Mouse (Mus musculus): ENCODE measurements around the gene Pdik1l. TPM values are rescaled to one million over a fixed set of nuclear protein-coding genes. Genes with fewer than 3 reads are reported as not detected.
"Not testable (repeated sequence)": the region's sequence is repeated elsewhere in the genome, so short reads cannot be mapped to it uniquely, and the experiment has no call there.

Gene Pdik1l
- total RNA-seq, 2 experiments from 2014 or later, result 16.4 to 17.8 TPM

DNA sequence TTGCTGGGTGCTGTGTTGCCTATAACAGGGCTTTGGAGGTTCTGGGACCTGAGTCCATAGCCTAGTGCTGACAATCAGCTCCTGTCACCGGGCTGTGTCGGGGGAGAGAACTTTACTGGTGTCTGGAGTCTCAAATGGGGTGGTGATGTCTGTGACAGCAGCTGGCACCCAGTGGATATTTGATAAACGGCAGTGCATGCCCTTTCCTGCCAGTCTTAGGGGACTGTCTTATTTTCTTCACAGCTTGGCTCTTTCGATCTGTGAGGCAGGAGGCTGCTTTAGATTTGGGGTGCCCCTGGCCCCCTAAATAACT lies 11.8 kb upstream of the Pdik1l start:
- no peak for DNase-seq (ENCODE audit: low spot score in 2 of 2)

DNA sequence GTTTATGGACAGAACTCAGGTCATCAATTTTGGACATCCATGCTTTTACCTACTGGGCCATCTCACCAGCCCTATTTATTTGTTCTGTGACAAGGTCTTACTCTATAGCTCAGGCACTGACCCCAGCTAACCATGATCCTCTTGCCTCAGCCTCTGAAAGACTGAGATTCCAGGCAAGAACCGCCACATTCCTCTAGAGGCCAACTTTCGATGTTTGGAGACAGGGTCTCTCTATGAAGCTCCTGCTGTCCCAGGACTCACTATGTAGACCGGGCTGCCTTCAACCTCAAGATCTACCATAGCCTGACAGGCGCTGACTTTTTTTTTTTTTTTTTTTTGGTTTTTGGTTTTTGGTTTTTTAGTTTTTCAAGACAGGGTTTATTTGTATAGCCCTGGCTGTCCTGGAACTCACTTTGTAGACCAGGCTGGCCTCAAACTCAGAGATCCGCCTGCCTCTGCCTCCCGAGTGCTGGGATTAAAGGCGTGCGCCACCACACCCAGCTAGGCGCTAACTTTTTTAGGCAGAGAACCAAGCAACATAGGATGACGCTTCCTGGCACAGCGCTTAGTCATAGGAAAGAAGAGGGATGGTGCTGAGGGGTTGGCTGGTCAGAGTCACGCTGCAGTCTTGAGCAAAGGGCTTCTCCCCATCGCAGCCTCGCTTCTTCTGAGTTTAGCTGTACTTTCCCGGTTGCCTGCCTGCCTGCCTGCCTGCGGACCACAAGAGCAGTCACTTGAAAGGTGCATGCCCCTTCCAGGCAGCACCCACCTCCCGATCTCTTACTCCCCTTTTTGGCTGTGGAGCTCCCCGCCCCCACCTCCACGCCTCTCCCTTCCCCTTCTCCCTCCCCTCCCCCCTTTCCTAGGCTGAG lies 11.2 kb upstream of the Pdik1l start:
- DNase-seq (ENCODE audit: low spot score in 2 of 2), result no peak

DNA sequence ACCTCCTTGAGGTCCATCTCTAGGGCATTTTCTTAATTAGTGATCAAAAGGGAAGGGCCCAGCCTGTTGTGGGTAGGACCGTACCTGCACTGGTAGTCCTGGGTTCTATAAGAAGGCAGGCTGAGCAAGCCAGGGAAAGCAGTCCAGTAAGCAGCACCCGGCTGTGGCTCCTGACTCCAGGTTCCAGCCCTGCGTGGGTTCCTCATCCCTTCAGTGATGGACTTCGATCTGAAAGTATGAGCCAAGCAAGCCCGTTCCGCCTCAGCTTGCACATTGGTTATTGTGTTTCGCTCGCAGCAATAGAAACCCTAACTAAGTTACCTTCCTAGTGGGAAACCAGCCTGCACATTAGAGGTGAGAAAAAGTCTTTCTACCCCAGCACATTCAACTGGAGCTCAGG lies 9.7 kb upstream of the Pdik1l start:
- DNase-seq (ENCODE audit: low spot score in 2 of 2), result no peak

DNA sequence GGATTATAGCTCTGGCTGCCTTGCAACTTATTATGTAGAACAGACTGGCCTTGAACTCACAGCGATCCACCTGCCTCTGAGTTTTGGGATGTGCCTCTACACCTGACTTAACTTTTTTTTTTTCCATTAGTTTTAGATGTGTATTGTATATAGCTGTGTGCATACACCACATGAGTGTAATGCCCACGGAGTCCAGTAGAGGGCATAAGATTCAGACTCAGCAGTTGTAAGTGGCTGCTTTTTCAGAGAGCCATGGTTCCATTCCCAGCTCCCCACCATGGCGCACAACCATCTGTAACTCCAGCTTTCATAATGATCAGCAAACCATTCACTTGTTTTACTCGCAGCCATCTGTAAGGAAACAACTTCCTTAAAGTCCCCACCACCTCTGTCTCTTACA lies 8.8 kb upstream of the Pdik1l start:
- no peak for DNase-seq (ENCODE audit: low spot score in 2 of 2)

DNA sequence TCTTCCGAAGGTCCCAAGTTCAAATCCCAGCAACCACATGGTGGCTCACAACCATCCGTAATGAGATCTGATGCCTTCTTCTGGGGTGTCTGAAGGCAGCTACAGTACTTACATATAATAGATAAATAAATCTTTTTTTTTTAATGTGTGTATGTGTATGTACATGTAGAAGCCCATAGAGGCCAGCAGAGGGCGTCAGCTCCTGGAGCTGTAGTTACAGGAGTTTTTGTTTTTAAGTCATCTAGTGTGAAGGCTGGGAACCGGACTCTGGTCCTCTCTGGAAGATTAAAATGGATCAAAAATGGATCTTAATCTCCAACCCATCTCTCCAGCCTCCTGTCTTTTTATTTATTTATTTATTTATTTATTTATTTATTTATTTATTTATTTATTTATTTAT lies 8.4 kb upstream of the Pdik1l start:
- not testable (repeated sequence) for DNase-seq (ENCODE audit: low spot score in 2 of 2)

DNA sequence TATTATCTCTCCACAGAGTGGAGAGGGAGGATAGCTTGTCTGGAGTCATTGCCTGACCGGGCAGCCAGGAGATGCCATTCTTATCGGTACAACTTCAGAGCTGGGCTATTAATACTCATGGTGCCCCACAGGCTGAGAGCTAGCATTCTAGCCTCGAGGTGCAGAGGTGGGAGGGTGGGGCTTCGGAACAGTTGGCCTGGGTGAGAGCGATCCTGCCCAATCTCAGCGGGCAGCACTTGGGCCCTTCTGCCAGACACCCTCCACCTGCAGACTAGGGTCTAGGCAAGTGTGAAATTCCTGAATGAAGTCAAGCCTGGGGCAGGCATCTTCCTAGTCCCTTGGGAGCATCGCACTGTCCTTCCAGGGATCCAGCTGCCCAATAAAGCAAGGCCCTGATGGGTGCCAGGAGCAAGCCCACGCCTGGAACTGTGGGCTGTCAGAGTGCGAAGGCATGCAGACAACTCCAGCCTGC lies 6.0 kb upstream of the Pdik1l start:
- DNase-seq (ENCODE audit: low spot score in 2 of 2), result no peak

DNA sequence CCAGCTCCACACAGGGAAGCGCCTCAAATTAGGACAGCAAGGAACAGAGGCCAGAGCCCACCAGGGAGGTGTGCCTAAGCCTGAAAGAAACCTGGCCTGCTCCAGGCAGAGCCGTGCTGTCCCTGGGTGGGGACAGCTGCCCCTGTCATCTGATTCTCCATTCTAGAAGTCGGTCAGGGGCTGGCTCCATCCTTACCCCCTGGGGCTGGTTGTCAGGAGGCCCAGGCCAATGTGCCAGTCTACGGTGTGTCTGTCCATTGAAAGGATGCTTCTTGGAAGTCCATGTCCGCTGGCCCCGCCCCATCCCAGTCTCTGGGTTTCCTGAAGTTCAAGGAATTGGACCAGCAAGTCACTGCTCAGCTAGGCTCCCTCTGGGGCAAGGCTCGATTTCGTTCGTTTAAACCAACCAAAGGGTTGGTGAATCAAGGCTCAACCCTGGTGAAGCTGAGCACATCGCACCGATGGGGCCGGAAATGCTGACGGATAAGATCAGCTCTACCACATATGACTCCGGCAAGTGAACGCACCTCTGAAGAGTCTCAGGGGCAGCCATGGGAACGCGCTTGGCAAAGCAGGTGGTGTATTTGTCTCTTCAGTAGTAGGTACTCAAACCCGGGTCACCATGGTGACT lies 5.5 kb upstream of the Pdik1l start:
- DNase-seq (ENCODE audit: low spot score in 2 of 2), result no peak

DNA sequence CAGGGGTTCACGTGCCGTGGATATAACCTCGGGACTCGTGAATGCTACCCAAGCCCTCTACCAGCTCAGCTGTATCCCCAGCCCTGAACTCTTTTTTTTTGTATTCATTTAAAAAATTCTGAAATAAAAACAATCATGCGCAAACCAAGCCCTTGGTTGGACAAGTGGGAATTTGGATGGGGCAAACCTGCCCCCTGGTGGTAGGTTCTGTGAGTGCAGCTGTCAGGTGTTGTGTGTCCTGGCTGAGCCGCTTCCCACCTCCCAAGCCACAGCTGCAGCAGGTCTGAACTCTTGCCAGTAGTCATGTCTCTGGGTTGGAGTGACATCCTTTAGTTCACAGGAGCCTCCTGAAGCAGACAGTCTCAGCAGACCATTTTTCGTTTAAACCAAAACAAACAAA lies 4.4 kb upstream of the Pdik1l start:
- DNase-seq (ENCODE audit: low spot score in 2 of 2), result peak; percentile 29 to 70

DNA sequence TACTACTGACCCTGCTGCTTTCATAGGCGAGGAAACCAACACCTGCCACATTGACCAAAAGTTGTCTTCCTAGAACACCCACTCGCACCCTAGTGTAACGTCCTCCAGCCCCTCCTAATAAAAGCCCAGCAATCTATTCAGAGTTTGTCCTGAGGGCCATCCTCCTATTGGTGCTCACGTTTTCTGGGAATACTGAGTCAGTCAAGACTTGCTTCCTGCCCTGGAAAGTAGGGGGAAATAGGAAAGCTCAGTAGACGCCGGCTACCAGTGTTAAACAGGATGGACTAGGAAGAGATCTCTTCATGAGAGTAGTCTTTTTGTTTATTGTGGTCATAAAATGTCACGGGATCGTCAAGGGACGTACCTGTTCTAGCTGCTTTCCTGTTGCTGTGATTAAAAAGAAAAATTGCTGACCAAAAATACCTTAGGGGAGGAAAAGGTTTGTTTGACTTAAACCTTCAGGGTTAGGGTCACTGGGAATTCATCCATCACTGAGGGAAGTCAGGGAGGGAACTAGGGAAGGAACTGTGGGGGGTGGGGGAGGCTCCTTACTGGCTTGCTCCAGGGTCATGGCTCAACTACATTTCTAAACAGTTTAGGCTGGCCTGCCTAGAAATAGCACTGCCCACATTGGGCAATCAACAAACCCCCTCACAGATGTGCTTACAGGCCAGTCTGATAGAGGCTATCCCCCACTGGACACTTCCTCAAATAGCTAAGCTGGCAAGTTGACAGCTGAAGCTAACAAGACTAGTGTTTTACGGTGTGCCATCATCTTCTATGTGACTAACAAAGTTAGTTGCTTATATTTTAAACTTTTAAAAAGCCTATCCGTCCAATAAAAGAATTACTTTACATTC lies 932 bp upstream of the Pdik1l start:
- no peak for DNase-seq (ENCODE audit: low spot score in 2 of 2)

DNA sequence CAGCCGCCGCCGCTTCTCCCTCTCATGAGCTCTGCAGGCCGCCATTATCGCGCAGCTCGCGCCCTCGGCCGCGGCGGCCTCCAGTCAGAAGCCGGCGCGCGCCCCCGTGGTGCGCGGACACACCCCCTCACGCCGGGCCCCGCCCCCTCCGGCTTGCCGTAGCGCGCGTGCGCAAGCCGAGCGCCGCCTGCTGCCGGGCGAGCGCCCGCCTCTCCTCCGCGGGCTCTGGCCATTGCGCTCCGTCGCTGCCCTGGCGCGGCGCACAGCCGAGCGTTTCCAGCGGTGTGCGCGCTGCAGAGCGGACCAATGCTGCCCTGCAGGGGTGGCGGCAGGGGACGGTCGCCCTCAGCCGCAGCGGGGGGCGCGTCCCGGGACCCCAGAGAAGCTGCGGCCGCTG lies 529 bp downstream of the Pdik1l start:
- peak; percentile 93 to 96 for DNase-seq (ENCODE audit: low spot score in 2 of 2)

DNA sequence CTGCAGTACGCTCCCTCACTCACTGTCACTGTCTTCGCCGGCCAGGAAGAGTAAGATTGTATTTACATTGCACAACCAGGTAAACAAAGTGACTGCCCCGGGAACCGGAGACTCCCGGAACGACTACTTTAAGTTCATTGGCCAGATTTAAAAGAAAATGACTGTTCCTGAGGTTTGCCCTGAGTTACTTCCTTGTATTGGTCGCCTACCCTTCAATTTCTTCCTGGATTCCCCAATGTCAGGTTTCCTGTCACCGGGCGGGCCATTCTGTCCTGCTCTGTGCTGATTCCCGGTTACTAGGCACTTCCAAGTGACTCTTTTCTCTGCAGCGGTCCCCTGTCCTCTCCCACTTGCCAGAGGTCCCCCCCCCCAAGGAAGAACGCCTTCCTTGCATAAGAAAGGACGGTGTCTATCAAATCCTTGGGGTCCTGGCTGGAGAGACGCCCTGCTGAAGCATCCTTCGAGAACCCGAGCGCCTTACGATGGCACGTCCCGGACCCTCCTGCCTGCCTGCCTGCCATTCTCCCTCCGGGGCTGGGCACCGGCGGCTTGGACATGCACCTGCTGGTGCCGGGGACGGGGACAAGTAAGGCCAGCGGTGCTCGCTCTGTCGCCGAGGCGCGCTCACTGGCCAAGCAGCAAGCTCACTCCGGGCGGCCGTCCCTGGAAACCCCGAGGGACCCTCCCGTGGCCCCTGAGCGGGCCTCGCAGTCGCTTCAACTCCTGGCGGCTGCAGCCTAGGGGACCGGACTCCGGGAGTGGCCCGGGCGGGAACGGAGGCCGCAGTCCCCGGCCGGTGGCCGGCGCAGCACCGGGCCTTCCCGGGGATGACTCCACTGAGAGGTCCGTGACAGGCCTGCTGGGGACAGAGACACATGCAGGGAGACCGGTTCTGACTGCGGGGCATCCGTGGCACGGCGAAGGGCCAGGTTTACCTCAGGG lies 1.2 kb downstream of the Pdik1l start:
- no peak for DNase-seq (ENCODE audit: low spot score in 2 of 2)

DNA sequence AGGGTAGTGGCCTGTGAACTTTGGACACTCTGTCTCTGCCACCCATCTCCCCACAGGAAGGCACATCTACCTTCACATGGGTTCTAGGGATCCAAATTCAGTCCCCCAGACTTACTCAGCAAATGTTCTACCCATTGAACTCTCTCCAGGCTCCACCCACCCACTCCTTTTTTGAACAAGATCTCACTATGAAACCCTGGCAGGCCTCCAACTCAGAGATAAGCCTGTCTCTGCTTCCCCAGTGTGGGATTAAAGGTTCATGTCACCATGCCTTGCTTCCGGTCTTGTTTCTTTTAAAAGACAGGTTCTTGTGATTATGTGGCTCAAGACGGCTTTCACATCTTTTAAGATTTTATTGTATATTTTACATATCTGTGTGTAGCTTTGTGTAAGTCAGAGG lies 2.8 kb downstream of the Pdik1l start:
- DNase-seq (ENCODE audit: low spot score in 2 of 2), result no peak

DNA sequence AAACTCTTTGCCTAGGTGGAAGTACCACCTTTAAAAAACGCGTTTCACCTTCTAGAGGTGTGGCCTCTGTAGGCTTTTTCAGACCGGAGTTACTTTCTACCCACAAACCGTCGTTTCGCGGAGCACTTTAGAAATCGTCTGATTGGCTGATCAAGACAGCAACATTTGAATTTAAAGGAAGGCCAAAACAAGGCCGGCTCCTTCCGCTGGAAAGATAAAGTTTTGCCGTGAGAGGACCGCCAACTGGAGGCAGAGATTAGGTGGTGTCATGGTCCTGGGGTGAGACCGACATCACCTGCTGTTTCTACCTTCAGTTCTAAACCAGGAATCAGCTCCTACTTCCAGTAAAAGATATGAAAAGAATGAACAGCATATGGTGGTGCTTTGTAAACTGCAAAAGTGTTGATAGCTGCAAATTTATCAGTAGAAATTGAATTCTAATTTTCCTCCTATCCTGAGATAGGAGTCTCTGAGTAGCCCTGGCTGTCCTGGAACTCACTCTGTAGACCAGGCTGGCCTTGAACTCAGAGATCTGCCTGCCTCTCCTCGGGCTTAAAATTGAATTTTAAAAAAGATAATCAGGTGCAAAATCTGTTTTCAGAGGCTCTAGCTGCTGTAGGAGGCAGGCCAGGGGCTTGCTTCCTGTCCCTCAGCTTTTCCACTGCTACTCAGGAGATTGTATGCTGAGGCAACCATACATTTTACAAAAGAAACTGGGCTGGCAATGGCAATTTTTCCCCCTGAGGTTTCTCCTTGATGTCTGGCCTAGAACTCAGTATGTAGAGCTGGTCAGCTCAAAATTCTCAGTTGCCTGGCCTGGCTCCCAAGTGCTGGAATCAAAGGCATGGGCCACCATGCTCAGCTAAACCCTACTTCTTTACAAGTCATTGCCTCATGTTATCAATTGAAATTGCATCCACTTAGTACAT lies 14.0 kb downstream of the Pdik1l start:
- no peak for DNase-seq (ENCODE audit: low spot score in 2 of 2)

DNA sequence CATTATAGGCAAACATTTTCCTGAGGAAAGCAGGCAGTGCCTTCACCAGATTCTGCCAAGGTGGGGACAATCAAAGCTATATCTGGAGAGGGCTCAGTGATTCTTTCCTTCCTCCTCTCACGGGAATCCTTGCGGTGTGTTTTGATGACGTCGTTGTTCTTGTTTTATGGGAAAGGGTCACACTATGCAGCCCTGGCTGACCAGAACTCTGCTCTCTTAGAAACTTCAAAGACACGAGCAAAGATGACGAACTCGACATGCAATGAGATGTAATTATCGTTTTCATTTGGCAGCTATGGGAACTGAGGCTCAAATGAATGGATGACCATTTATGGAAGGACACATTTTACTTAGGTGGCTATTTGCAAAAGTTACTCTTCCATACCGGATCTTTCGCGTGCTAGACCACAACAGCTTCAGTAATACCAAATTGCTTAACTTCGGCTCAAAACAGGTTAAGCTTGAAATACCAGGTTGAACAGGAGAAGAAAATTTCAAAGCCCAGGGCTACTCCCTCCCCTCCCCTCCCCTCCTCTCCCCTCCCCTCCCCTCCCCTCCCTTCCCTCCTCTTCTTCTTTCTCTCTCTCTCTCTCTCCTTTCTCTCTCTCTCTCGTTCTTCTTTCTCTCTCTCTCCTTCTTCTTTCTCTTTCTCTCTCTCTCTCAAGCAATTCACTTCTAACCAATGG lies 14.8 kb downstream of the Pdik1l start:
- DNase-seq (ENCODE audit: low spot score in 2 of 2), result no peak

DNA sequence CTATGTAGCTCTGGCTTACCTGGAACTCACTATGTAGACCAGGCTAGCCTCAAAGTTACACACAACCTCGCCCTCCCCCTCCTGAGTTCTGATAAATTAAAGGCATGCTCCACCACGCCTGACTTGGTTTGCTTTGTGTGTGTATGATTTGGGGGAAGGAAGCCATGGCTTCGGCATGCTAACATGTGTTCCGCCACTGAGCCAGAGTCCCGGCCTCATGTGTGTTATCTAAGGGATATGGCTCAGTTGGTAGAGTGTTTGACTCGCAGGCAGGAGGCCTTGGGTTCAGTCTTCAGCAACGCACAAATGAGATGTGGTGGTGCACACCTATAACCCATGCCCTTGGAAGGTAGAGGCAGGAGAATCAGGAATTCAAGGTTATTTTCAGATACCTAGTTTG lies 15.7 kb downstream of the Pdik1l start:
- no peak for DNase-seq (ENCODE audit: low spot score in 2 of 2)

DNA sequence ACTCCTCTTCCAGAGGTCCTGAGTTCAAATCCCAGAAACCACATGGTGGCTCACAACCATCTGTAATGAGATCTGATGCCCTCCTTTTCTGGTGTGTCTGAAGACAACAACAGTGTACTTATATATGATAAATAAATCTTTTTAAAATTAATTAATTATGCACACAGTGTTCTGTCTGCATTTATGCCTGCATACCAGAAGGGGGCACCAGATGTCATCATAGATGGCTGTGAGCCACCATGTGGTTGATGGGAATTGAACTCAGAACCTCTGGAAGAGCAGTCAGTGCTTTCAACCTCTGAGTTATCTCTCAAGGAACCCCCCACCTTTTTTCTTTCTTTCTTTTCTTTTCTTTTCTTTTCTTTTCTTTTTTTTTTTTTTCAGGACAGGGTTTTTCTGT lies 18.1 kb downstream of the Pdik1l start:
- DNase-seq (ENCODE audit: low spot score in 2 of 2), result not testable (repeated sequence)

DNA sequence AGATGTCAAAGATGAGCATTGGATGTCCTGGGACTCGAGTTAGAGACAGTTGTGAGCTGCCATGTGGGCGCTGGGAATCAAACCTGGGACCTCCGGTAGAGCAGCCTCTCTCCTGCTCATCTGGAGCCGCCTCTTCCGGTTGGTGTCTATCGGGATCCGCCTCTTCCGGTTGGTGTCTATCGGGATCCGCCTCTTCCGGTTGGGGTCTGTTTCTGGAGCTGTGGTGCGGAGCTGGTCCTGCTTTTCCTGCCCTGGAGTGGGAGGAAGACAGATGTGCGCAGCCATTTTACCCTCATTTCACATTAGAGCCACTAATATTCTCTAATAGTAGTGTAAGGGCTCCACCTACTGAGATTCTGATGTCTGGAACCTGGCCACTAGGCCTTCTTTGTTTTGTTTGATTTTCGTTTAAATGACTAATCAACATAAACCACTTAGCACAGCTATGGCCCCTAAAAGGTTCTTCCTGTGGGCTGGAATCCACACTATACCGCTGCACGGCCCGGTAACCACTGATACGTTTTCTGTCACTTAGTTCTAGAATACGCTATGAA lies 19.5 kb downstream of the Pdik1l start:
- no peak for DNase-seq (ENCODE audit: low spot score in 2 of 2)

DNA sequence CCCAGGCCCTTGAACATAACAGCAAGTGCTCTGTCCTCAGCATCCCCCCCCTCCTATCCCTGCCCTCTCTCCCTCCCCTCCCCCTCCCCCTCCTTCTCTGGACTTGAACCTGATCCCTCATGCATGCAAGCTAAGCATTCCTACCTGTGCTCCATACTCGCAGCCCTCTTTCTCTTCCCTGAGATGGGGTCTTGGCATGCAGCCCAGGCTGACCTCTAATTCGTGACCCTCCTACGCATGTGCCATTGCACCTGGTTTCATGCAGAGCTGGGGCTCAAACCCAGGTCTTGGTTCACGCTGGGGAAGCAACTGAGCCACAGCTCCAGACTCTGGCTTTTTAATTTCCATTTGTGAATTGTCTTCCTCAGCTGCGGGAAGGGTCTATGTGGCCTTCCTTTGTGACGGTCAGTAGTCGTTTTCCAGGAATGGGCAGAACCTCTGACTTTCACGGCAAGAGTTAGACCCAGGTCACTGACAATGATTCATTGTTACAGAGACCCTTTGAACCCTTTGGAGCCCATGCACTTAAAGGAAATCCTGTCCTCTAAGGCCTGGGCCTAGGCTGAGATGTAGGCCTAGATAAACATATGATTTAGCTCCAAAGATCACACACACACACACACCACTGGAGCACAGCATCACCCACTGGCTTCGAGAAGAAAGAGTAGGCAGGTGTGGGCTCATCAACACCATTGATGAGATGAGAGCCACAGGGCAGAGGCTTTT lies 21.7 kb downstream of the Pdik1l start:
- DNase-seq (ENCODE audit: low spot score in 2 of 2), result no peak

Measured in layer of hippocampus, adult 18-20 months (tissue).